Mouse (Mus musculus): Measurements from ENCODE around the gene Setd5. TPM values are rescaled to one million over a fixed set of nuclear protein-coding genes. Genes with fewer than 3 reads are reported as not detected.

Gene Setd5
- polyA plus RNA-seq (2014; fragmentation: Illumina TruSeq; extraction: RNeasy Lipid Tissue Mini Kit (QIAGEN cat#74804); ENCODE audit: low read depth, low replicate concordance), result 47.8 TPM

GRCm38 (mm10) chr6:113076686-113077516 is at the start of gene Setd5:
Gene Setd5, plus strand, starts transcription at chr6:113077365.

GRCm38 (mm10) chr6:113046041-113046975 is 30.9 kb upstream of the Setd5 start, which contains the start of gene Thumpd3:
Gene Thumpd3, plus strand, starts transcription at chr6:113046225.

GRCm38 (mm10) chr6:113194841-113195595 is 117.9 kb downstream of the Setd5 start, which contains the start of gene Lhfpl4:
Gene Lhfpl4, minus strand, starts transcription at chr6:113195384.

Other genes starting within 250 kb of the Setd5 start
- 6.0 TPM for gene Srgap3, start 130.1 kb upstream of the Setd5 start, polyA plus RNA-seq (2014; fragmentation: Illumina TruSeq; extraction: RNeasy Lipid Tissue Mini Kit (QIAGEN cat#74804); ENCODE audit: low read depth, low replicate concordance)
- gene Thumpd3, start 31.1 kb upstream of the Setd5 start, polyA plus RNA-seq (2014; fragmentation: Illumina TruSeq; extraction: RNeasy Lipid Tissue Mini Kit (QIAGEN cat#74804); ENCODE audit: low read depth, low replicate concordance), result 76.8 TPM
- not detected for gene Lhfpl4, start 118.0 kb downstream of the Setd5 start, polyA plus RNA-seq (2014; fragmentation: Illumina TruSeq; extraction: RNeasy Lipid Tissue Mini Kit (QIAGEN cat#74804); ENCODE audit: low read depth, low replicate concordance)
- 20.5 TPM for gene Mtmr14, start 160.5 kb downstream of the Setd5 start, polyA plus RNA-seq (2014; fragmentation: Illumina TruSeq; extraction: RNeasy Lipid Tissue Mini Kit (QIAGEN cat#74804); ENCODE audit: low read depth, low replicate concordance)
- gene Cpne9, start 204.9 kb downstream of the Setd5 start, polyA plus RNA-seq (2014; fragmentation: Illumina TruSeq; extraction: RNeasy Lipid Tissue Mini Kit (QIAGEN cat#74804); ENCODE audit: low read depth, low replicate concordance), result not detected
- 2.6 TPM for gene Brpf1, start 229.8 kb downstream of the Setd5 start, polyA plus RNA-seq (2014; fragmentation: Illumina TruSeq; extraction: RNeasy Lipid Tissue Mini Kit (QIAGEN cat#74804); ENCODE audit: low read depth, low replicate concordance)
- 1.6 TPM for gene Ogg1, start 249.6 kb downstream of the Setd5 start, polyA plus RNA-seq (2014; fragmentation: Illumina TruSeq; extraction: RNeasy Lipid Tissue Mini Kit (QIAGEN cat#74804); ENCODE audit: low read depth, low replicate concordance)

Measured in kidney, adult 10 weeks (tissue).